Mouse (Mus musculus): ENCODE data around the gene Slc38a8.

Slc38a8 gene

DNA sequence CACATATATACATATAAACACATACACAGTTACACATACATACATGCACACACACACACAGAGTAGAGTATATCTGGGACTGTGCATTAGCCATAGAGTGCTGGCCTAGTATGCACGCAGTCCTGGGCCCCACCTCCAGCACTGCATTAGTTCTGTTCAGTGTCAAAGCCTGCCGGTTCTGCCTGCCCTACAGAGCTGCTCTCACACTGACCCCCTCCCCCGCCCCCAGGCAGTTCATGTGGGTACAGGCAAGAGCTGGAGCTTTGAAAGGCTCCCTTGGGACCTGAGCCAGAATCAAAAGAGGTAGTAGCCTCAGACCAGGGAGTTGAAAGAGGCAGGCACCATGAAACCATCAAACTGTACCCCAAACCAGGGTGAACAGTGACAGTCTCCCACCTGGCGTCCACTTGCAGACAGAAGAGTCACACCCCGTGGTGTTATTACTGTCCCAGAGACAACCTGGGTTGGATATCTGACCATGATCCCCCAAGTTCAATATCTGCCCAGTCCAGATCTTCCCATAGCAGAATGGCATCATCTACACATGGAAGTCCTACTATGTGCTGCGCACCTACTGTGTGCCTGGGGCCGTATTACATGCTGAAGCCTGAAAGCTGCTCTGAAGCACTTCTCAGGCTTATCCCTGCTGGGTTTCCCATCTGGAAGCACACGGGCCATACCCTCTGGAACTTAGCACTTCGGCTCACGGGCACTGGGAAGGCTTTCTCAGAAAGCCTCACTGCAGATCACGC, 17.2 kb downstream of the Slc38a8 start:
- no peak for DNase-seq

DNA sequence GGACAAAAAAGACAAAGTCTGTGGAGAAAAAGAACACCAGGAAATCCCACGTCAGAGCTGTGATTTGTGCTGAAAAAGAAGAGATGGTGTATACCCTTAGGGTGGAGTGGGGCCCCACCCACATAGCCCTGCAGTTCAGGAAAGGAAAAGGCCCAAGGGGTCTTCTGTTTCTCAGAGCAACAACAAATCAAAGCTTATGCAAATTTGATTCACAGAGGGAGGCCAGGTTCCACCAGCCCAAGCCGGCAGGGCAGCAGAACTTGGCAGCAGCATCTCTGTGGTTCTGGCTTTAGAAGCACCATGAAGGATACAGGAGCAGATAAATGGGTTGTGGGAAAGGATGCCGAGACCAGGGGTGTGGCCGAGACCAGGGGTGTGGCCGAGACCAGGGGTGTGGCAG, 22.8 kb downstream of the Slc38a8 start:
- DNase-seq, result no peak

DNA sequence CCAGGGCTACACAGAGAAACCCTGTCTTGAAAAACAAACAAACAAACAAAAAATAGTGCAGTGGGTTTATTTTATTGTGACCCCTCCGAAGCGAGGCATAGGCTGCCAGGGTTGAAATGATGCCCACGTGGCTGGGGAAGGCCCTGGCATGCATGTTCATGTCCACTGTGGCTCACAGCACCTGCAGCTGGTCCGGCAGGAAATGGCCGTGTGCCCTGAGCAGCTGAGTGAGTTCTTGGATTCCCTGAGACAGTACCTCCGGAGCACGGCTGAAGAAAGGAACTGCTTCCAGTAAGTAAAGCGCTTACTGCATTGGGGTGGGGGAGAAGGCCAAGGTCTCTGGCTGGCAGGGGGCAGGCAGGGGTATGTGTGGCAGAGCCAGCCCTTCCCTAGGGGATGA, 33.4 kb downstream of the Slc38a8 start:
- no peak for DNase-seq

DNA sequence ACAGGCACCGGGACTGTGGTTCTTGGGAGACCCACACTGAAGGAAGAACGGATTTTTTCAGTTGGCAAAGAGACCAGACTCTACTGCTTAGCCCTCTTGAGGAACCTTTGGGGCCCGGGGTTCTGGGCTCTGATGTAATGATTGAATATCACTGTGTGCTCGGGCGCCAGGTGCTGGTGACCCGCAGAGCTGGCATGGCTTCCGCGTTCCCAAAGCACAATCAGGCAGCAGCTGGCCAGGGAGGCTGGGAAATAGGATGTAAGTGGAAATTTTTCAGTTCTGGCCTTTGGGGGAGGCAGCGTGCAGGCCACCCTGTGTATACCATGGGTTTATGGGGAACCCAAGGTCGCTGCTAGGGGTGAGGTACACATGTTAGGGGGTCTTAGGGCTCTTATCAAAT, 34.7 kb downstream of the Slc38a8 start:
- DNase-seq, result no peak

DNA sequence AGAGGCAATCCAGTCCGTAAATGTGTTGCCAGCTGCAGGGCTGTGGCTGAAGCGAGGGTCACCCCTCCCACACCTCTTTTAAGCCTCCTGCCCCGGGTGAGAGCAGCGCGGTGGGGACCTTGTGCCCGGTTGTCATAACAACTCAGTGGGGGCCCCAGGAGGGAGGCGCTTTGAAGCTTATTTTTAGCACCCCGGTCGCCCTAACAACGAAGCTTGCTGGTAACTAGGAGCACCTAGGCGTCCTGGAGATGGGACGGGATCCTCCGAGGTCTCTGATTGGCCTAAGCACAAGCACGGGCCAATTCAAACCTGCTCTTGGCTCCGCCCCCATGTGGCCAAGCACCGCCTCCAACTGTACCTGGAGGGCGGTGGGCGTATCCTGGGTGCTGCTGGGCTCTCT, 35.4 kb downstream of the Slc38a8 start:
- peak; percentile 24 to 39 for DNase-seq

DNA sequence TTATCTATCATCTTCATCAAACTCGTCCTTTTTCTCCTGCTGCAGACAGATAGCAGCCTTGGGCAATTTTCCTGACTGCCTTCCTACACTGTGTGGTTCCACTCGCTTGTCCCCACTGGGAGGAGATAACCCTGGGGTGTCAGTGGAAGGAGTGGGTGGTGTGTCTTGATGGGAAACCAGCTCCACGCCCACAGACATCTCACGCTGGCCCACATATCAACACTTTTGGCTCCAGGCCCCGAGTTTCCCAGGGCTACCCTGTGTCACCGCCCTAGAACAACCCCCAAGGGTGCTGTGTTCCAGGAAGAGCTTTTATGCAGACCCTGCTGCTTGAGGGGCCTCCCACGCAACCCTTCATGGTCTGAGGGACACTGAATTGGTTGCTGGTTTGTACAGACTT, 37.8 kb downstream of the Slc38a8 start:
- DNase-seq, result no peak

DNA sequence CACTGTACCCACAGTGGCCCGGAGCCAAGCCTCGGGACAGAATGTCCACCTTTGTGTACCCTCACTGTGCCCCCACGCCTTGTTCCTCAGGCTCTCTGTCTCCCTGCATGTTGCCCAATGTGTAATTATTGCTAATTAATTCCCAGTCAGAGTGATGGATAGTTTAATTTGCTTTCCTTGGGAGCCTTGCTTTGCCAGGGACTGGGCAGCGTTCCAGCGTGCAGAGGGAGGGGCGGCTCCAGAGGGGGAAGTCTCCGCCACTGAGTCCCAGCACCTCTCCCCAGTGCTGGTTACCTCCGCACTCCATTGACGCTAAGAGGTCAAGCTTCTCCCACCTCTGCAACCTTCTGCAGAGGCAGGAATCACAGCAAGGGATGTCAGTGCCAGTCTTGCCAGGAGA, 40.1 kb downstream of the Slc38a8 start:
- DNase-seq, result no peak

DNA sequence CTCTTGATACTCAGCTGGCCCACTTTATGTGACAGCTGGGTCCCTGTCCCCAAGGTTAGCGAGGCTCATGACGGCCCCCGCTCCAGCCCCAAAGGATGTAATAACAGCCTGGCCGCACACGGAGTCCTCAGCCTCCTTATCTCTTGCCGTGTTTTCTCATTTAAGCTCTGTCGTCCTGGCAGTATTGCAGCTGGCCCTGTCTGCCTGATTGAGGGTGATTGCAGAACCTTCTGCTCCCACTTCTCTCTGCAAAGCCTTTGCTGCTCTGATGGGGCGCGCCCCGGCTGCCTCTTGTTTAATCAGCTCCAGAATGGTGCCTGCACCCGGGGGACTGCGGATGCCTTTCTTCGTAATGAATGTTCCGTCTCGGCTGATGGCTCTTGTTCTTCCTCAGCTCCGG, 41.8 kb downstream of the Slc38a8 start:
- no peak for DNase-seq

DNA sequence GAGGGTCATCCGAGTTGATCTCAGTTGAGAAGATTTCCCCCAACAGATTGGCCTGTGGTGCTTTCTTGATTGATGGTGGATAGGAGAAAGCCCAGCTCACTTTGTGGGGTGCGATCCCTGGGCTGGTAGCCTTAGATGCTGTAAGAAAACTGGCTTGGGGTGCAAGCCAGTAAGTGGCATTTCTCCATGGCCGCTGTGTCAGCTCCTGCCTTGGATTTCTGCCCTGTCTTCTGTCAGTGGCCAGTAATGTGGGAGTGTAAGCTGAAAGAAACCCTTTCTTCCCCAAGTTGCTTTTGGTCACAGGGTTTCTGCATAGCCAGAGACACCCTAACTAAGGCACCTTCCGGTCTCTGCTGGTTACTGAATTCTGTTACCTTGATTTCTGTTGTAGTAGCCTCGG, 45.5 kb downstream of the Slc38a8 start:
- DNase-seq, result no peak

DNA sequence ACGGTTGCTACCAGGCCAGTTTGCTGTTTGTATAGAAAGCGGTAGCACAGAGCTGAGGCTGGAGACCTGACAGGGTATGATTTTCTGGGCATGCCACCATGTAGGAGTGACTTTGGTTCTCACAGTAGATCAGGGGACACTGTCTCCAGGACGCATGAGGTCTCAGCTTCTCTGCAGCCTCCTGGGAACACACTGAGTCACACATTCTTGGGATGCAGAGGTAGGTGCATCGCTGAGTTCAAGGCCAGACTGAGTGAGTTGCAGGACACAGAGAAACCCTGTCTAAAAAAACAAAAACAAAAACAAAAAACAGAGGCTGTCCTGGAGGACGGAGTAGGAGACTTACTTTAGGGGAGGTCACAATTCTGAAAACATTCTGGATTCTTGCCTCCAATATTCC, 48.6 kb downstream of the Slc38a8 start:
- no peak for DNase-seq

DNA sequence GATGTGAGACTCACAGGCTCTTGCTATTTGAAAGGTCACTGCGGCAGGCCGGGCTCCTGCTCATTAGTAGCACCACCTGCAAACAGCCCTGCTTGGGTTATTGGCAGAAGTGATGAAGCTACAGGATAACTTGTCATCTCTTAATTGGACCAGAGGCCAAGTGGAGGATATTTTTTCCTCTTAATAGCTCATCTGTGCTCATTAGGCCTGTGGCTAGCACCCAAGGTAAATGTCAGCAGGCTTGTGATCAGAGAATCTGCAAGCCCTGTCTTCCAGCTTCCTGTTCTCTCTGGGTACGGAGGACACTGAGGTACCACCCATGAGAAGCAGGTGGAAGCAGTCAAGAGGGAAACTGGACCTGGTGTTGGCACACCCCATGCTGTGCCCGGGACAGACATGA, 50.4 kb downstream of the Slc38a8 start:
- no peak for DNase-seq

DNA sequence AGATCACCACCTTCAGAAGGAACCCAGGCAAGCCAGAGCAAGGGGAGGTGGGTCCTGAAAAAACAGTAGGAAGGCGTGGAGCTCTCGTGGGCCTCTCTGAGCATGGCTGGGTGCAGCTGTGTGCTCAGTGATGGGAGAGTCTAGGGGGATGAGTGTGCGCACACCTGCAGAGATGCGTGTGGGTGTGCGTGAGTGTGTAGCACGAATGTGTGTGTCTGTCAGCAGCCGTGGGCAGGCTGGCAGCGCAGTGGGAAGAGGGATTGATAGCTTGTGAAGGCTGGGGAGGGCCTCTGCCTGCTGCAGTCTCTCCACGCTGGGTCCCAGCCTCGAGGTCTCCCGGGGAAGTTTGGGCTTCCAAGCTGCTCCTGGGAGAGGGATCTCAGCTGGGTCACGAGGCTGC, 51.9 kb downstream of the Slc38a8 start:
- no peak for DNase-seq

DNA sequence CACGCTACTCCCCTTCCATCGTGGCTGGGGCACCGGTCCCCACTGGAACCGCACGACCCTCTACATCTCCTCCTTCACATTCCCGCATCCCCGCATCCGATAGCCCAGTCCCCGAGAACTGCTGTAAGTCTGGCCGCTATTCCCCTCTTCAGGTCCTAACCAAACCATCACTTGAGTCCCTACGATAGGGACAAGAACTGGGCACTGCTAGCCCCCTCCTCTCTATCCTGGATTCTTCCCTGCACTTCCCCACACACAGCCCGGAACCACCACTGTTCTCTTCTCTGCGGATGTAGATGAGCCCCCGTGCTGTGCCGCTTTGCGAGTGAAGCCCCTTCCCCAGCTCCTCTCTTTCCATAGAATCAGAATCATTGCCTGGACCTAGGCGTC, 53.7 kb downstream of the Slc38a8 start:
- DNase-seq, result no peak

DNA sequence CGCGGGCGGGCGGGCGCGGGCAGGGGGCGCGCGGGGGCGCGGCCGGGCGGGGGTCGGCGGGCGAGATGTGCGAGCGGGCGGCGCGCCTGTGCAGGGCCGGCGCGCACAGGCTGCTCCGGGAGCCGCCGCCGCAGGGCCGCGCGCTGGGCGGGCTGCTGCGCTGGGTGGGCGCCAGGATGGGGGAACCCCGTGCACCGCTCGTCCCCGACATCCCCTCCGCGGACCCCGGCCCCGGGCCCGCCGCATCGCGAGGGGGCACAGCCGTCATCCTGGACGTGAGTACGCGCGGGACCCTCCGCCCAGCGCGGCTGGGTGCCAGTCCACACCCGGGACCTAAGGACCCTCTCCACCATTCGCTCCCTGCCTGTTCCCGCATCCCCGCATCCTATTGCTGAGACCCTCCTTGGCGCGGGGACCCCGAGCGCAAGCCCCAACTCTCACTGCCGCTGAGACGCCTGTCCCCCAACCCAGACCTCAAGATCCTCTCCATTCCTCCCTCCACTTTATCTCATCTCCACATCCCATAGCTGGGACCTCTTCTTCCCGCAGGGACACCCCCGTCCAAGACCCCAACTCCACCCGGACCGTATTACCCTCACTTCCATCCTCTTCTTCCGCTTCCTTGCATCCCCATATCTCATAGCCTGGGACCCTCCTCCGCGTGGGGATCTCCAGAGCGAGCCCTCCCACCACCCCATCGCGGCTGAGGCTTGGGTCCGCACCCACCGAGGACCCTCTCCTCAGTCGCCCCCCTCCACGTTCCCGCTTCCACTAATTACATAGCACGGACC, 54.3 kb downstream of the Slc38a8 start:
- no peak for DNase-seq

DNA sequence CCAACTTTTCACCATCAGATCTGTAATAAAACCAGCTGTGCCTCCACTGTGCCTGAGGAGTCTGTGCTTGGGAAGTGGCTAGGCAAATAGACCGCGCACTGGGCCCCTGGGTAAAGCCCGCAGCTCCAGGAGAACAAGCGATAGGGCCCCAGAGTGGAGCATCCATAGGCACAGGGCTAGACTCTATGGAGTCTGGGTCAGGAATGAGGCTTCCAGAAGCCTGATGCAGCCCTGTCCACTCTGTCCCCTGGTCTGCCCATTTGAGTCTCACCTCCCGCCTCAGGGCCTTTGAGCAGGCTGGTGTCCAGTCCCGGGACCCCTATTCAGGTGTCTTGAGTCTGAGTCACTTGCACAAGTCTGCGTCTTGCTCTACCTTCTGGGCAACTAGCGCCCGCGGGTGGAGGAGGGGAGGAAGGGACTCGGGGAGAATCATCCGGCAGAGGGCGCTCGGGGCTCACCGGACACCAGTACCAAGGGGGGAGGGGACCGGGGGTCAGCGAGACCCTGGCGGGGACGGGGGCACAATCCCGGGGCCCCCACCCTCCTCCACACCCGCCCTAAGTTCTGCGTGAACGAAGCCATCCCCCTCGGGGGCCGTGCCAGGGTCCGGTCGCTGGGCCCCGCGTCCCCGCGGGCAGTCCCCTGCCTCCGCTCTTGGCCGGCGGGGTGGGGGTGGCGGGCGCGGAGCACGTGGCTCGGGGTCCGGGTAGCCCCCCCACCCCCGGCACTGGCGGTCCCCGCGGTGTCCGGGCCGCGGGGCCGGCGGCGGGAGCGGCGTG, 55.1 kb downstream of the Slc38a8 start, which contains the start of gene Necab2:
Gene Necab2, plus strand, starts transcription at position 509 of the 779 bp plus-strand sequence.
- peak; percentile 74 to 75 for DNase-seq

DNA sequence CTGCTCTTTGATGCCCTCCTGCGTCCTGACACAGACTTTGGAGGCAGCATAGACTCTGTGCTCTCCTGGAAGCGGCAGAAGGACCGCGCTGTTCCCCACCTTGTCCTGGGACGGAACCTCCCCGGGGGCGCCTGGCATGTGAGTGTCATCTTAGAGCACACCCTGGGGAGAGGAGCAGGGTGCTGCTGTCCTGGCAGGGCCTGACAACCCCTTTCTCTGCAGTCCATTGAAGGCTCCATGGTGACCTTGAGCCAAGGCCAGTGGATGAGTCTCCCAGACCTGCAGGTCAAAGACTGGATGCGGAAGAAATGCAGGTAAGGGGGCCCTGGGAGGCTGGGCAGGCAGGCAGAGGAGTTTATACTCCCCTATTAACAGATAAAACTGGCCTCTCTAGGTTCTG, 58.5 kb downstream of the Slc38a8 start:
- no peak for DNase-seq

DNA sequence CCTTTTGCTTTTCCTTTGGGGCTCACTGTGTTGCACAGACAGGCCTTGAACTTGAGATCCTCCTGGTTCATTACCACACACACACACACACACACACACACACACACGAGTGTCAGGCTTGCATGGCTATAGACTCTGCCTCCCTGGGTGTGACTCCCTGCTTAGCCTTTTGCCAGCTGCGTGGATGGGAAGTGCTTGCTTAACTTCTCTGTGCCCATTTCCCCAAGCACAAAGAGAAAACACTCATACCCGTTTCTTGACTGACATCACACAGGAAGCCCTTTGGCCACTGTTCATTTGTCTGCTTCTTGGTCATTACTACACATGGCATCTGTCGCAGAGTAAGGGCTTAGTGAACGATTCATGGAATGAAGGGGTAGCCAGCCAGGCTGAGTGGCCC, 59.5 kb downstream of the Slc38a8 start:
- no peak for DNase-seq

DNA sequence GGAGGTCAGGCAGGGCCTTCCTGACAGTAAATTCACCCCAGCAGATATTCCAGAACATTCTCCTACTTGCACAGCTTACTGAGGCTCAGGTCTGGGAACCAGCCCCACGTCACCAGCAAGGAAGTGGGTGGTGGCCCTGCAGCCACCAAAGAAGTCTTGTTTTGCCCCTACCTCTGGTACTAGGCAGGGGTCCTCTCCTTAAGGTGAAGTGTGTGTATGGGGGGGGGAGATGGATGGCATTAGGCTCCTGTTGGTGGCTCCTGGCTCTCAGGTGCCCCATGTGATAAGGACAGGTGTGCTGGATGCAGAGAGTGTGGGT, 60.6 kb downstream of the Slc38a8 start:
- no peak for DNase-seq

DNA sequence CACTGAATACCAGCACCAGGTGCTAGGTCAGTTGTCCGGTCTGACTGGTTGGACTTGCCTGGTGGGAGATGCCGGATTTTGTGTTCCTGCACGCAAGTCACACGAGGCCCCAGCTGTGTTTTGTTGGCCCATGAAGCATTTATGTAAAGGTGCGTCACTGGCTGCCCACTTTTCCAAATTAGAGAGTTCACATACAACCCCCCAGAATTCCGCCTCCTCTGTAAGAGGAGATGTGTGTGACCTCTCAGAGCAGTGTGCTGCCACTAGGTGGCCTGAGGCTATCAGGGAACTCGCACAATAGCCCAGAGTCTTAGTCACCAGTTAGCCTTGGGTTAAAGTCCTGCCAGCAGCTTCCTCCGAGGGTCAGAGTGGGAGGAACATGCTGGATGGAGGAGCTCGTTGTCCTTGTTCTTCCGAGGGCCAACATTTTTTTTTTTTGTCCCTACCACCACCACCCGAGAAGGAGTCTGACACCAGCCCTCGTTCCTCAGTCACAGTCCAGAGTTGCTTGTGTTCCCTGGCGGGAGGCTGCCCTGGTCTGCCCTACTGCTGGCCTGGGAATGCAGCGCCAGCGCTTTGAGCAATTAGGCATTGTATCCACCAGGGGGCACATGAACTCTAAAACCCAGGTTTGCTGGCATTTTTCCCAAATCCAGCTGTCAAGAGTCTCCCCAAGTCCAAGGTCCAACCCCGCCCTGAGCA, 61.1 kb downstream of the Slc38a8 start:
- DNase-seq, result peak; percentile 41 to 42

DNA sequence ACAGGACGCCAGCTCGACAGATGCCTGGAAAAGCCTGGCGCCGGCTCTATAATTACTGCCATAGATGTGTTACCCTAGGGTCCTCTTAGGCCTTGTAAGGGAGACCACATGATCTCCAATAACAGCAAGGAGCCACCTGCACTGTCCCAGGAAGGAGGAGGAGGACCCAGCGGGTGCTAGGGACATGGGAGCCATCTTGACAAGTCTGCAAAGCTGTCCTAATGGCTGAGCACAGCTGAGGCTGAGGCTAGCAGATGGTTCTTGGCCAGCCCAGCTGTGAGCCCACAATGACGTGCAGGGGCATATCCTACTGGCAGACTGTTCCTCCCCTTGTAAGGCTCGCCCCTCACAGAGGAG, 61.6 kb downstream of the Slc38a8 start:
- no peak for DNase-seq

DNA sequence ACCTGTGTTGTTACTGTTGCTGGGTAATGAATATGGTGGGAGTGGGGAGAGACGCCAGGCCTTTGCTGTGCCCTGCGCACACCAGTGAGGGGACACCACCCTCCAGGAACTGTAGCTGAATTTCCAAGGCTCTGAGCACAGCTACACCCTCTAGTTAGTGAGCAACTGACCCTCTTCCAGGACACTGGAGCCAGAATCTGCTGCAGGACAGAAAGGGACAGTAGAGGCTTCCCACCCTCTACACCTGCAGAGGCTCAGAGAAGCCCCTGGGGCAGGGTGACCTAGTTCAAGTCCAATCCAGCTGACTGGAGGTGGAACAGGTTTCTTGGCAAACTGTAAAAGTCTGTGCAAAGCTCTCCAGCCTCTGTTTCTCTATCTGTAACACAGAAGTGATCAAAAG, 62.1 kb downstream of the Slc38a8 start:
- no peak for DNase-seq

DNA sequence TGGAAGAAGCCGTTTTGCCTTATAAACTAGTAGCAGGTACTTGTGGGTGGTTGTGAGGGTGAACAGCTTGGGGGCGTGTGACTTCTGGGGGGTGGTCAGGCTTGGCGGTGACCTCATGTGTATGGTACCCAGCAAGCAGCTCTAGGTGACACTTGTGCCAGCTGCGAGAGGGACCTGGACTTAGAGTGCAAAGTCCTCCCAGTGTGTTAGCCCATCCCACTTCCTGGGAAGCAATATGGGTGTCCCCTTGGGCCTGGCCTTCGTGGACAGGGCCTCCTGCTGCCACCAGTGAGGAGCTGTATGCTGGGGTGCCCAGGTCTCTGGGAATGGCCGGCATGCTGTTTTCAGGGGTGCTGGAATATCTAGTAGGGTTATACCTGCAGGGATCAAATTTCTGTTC, 62.6 kb downstream of the Slc38a8 start:
- no peak for DNase-seq

DNA sequence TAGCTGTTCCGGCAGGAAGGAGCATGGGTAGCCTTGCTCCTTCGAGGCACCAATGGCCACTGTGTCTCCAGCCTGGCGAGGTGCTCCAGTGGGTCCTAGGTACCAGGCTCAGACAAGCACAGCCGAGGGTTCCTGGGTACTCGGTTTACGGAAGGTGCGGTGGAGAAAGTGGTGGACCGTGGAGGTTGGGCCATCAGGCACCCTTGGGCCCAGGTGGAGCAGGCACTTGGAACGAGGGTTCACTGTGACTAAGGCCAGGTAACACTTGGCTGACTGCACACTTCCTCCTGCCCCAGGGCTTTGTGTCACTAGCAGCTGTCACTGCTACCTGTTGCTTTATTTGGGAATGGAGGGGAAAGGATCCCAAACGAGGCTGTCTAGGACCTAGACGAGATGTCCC, 64.0 kb downstream of the Slc38a8 start:
- no peak for DNase-seq
